Mouse (Mus musculus): Measurements from ENCODE around the gene Npepps. TPM values are rescaled to one million over a fixed set of nuclear protein-coding genes. Genes with fewer than 3 reads are reported as not detected.
A peak's percentile ranks its signal among the peaks of the same experiment; 100 is the strongest.

The Npepps gene
- total and polyA plus RNA-seq, 3 experiments = 20.5 to 41.6 TPM; not detected in 1

GRCm38 (mm10) chr11:97309451-97309836 is 29.0 kb upstream of the Npepps start:
- Histone ChIP-seq H3K36me3 (ENCODE audit: control insufficient read depth in 1 of 2, insufficient read depth in 2 of 2, low read length in 2 of 2) (peaks cover 0 to 9% of the 10 kb centered on the region in 2 experiments; a peak in 2 of 4 replicates), H3K9ac (ENCODE audit: control insufficient read depth, low read depth, low read length, poor library complexity, severe bottlenecking) (peak overlapping the region; percentile 64), H3K4me1 (ENCODE audit: control insufficient read depth in 1 of 2, insufficient read depth in 2 of 2, low read length in 2 of 2) (peaks cover 3 to 12% of the 10 kb centered on the region in 2 experiments; a peak in 3 of 4 replicates), H3K4me3 (ENCODE audit: control insufficient read depth in 1 of 2, insufficient read depth in 1 of 2, low read depth in 2 of 2, low read length in 2 of 2) (peak overlapping the region; percentile 48 to 67), H3K27ac (ENCODE audit: control insufficient read depth, low read depth, low read length) (peak overlapping the region; percentile 68), H3K27me3 (ENCODE audit: control insufficient read depth in 1 of 2, insufficient read depth in 2 of 2, low read length in 2 of 2) (no peaks in the 10 kb centered on the region), H3K79me2 (ENCODE audit: control insufficient read depth, insufficient read depth, low read length, poor library complexity) (no peaks in the 10 kb centered on the region; the same call in 1 of the 2 replicates), H3K9me3 (replicated peaks; ENCODE audit: insufficient read depth, low read length) (no peaks in the 10 kb centered on the region)
- no peak for DNase-seq (ENCODE audit: low read depth, low spot score)
- TF ChIP-seq ZMIZ1 (IDR thresholded peaks at IDR 0.05; ENCODE audit: low read depth, low read length) = 0 out of 2 replicates have a peak, but pooled peaks have one; percentile 4
- no peak for TF ChIP-seq E2F4 (IDR thresholded peaks at IDR 0.05; ENCODE audit: borderline replicate concordance, low read depth, low read length)
- TF ChIP-seq MXI1 (IDR thresholded peaks at IDR 0.05; ENCODE audit: low read depth, low read length) = peak; percentile 67; the same call in 1 of the 2 replicates
- TF ChIP-seq MYC (IDR thresholded peaks at IDR 0.05; ENCODE audit: low read depth, low read length) = no peak
- TF ChIP-seq SMC3 (IDR thresholded peaks at IDR 0.05; ENCODE audit: low read depth, low read length) = no peak
- no peak for TF ChIP-seq ZC3H11A (IDR thresholded peaks at IDR 0.05; ENCODE audit: low read depth, low read length)
- no peak for TF ChIP-seq UBTF (IDR thresholded peaks at IDR 0.05; ENCODE audit: borderline replicate concordance, insufficient read depth, low read depth, low read length)
- TF ChIP-seq CHD1 (IDR thresholded peaks at IDR 0.05; ENCODE audit: low read depth, low read length) = no peak
- TF ChIP-seq GABPA (IDR thresholded peaks at IDR 0.05; ENCODE audit: low read depth, low read length) = no peak
- TF ChIP-seq GATA1 (IDR thresholded peaks at IDR 0.05; ENCODE audit: low read depth, low read length) = no peak
- TF ChIP-seq MAZ (IDR thresholded peaks at IDR 0.05; ENCODE audit: low read depth, low read length) = no peak
- no peak for TF ChIP-seq MEF2A (IDR thresholded peaks at IDR 0.05; ENCODE audit: extremely low read depth, insufficient replicate concordance, low read depth, low read length, poor library complexity, severe bottlenecking)
- peak in 1 of 2 experiments; percentile 16; a peak in 2 of 4 replicates for TF ChIP-seq EP300 (IDR thresholded peaks at IDR 0.05; ENCODE audit: low read depth in 1 of 2, low read length in 2 of 2)
- 0 out of 2 replicates have a peak, but pooled peaks have one; percentile 47 for TF ChIP-seq SIN3A (IDR thresholded peaks at IDR 0.05; ENCODE audit: low read length)
- peak; percentile 56; the same call in 1 of the 2 replicates for TF ChIP-seq ELF1 (IDR thresholded peaks at IDR 0.05; ENCODE audit: low read depth, low read length)
- TF ChIP-seq USF1 (IDR thresholded peaks at IDR 0.05; ENCODE audit: low read depth, low read length) = 0 out of 2 replicates have a peak, but pooled peaks have one; percentile 22
- no peak for TF ChIP-seq JUND (IDR thresholded peaks at IDR 0.05; ENCODE audit: low read depth, low read length)
- no peak for TF ChIP-seq NRF1 (IDR thresholded peaks at IDR 0.05; ENCODE audit: insufficient read depth, low read depth, low read length, poor library complexity, severe bottlenecking)
- TF ChIP-seq NELFE (IDR thresholded peaks at IDR 0.05; ENCODE audit: low read depth, low read length) = no peak; the same call in 1 of the 2 replicates
- no peak for TF ChIP-seq TCF12 (IDR thresholded peaks at IDR 0.05; ENCODE audit: low read depth, low read length)
- peak; percentile 2 to 52; a peak in 2 of 4 replicates for TF ChIP-seq POLR2A (IDR thresholded peaks at IDR 0.05; ENCODE audit: control insufficient read depth in 1 of 2, insufficient read depth in 1 of 2, low read depth in 1 of 2, low read length in 2 of 2, poor library complexity in 1 of 2)
- peak; percentile 24; the same call in 1 of the 2 replicates for TF ChIP-seq ETS1 (IDR thresholded peaks at IDR 0.05; ENCODE audit: low read depth, low read length)
- TF ChIP-seq RCOR1 (IDR thresholded peaks at IDR 0.05; ENCODE audit: low read depth, low read length) = no peak; the same call in 1 of the 2 replicates
- TF ChIP-seq BHLHE40 (IDR thresholded peaks at IDR 0.05; ENCODE audit: borderline replicate concordance, low read depth, low read length) = no peak
- TF ChIP-seq CTCF (IDR thresholded peaks at IDR 0.05 in 2 of 3, conservative IDR thresholded peaks at IDR 0.05 in 1 of 3; ENCODE audit: control insufficient read depth in 1 of 3, insufficient read depth in 1 of 3, low read depth in 2 of 3, low read length in 3 of 3, poor library complexity in 1 of 3, severe bottlenecking in 1 of 3) = no peak
- no peak for TF ChIP-seq TBP (IDR thresholded peaks at IDR 0.05; ENCODE audit: low read depth, low read length)
- TF ChIP-seq TAL1 (IDR thresholded peaks at IDR 0.05; ENCODE audit: low read length) = no peak

Measured in MEL (cell line).